23 mouse cellular contexts compared by ENCODE assay signal in the genomic region with DNA sequence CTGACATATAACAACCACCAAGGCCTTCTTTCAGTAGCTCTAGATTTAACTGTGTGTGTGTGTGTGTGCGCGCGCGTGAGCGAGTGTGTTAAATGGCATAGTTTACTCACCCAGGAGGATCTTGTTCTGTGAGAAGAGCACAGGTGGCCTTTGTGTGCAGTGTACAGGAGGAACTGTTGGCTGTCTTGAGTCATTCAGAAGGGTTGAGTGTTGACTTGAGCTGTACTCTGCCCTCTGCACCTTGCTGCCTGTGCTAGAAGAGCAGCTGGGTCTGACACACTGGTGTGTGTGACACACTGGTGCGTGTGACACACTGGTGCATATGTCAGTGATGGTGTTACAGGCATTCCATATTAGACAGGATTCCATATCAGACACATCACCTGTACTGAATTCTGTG.
"Had no signal": no experiment of that assay in that cellular context is flagged by ENCODE, and none has a peak within 500 bp of the region (broad histone marks: within the 10 kb centered on the region; RNA-seq: fewer than 3 reads in every experiment).

No protein-coding gene starts in this region.

- H3K9me3 ChIP-seq: heart, embryonic 13.5 days; heart, embryonic 15.5 days; hindbrain, embryonic 13.5 days; hindbrain, embryonic 15.5 days; limb, embryonic 13.5 days; limb, embryonic 15.5 days; liver, embryonic 12.5 days had no signal

- ATAC-seq: forebrain, postnatal 0 days; hindbrain, postnatal 0 days; liver, embryonic 12.5 days had no signal

- H3K4me1 ChIP-seq: heart, embryonic 13.5 days; heart, embryonic 15.5 days; hindbrain, embryonic 15.5 days; limb, embryonic 13.5 days; limb, embryonic 15.5 days had no signal

- H3K27ac ChIP-seq: gastrocnemius, adult 2 months; heart, embryonic 13.5 days; heart, embryonic 15.5 days; hindbrain, embryonic 13.5 days; hindbrain, embryonic 15.5 days; hindbrain, postnatal 0 days; layer of hippocampus, adult 2 months; limb, embryonic 13.5 days; limb, embryonic 15.5 days; liver, embryonic 12.5 days had no signal

- H3K4me3 ChIP-seq: gastrocnemius, adult 2 months; heart, embryonic 13.5 days; heart, embryonic 15.5 days; hindbrain, embryonic 13.5 days; hindbrain, embryonic 15.5 days; layer of hippocampus, adult 2 months; limb, embryonic 13.5 days; limb, embryonic 15.5 days; liver, embryonic 12.5 days had no signal

- H3K4me2 ChIP-seq: heart, embryonic 11.5 days; heart, embryonic 13.5 days; heart, embryonic 15.5 days; hindbrain, embryonic 13.5 days; hindbrain, embryonic 15.5 days; limb, embryonic 13.5 days; limb, embryonic 15.5 days; liver, embryonic 12.5 days had no signal

- H3K27me3 ChIP-seq: heart, embryonic 13.5 days; heart, embryonic 15.5 days; hindbrain, embryonic 13.5 days; hindbrain, embryonic 15.5 days; limb, embryonic 13.5 days; limb, embryonic 15.5 days; liver, embryonic 12.5 days had no signal

- H3K9ac ChIP-seq: forebrain, postnatal 0 days; heart, embryonic 13.5 days; heart, embryonic 15.5 days; hindbrain, embryonic 13.5 days; hindbrain, embryonic 15.5 days; limb, embryonic 13.5 days; limb, embryonic 15.5 days; liver, embryonic 12.5 days had no signal

- DNase-seq: forebrain, postnatal 0 days; gastrocnemius, adult 2 months; gastrocnemius, postnatal 10 days; gastrocnemius, postnatal 25 days; heart, adult 18-20 months; heart, postnatal 14 days; heart, postnatal 36 days; kidney, adult 18-20 months; kidney, adult 8-10 months; kidney, postnatal 10 days; kidney, postnatal 4 days; layer of hippocampus, postnatal 36 days; left cerebral cortex, postnatal 4 days had no signal
